Mouse (Mus musculus) embryonic facial prominence, embryonic 13.5 days (tissue): ENCODE measurements around the gene Prg3. TPM values are rescaled to one million over a fixed set of nuclear protein-coding genes. Genes with fewer than 3 reads are reported as not detected.
A peak's percentile ranks its signal among the peaks of the same experiment; 100 is the strongest.

Experiments used
- ATAC-seq: fragments of 200-750 bp; cut with Nextera tagmentation; 2 replicates; pipeline ENCODE4 v1.8.0; 2017; ENCODE audit warnings: low read depth; ENCODE audit not compliant: insufficient number of reproducible peaks, insufficient read depth, low FRiP score, low TSS enrichment
- H3K27ac ChIP-seq: fragments of 300-500 bp; sonication (generic); 2 replicates; pipeline ENCODE4 v1.5.1; 2015; ENCODE audit warnings: moderate library complexity, mild to moderate bottlenecking, inconsistent platforms
- H3K27me3 ChIP-seq: fragments of 300-500 bp; sonication (generic); 2 replicates; pipeline ENCODE4 v1.6.1; 2015; ENCODE audit warnings: mild to moderate bottlenecking, inconsistent platforms
- H3K36me3 ChIP-seq: fragments of 300-500 bp; sonication (generic); 2 replicates; pipeline ENCODE4 v1.6.1; 2015; ENCODE audit warnings: mild to moderate bottlenecking, inconsistent platforms
- H3K4me1 ChIP-seq: fragments of 300-500 bp; sonication (generic); 2 replicates; pipeline ENCODE4 v1.6.1; 2015; ENCODE audit warnings: inconsistent platforms
- H3K4me2 ChIP-seq: fragments of 300-500 bp; sonication (generic); 2 replicates; pipeline ENCODE4 v1.6.1; 2015; ENCODE audit warnings: moderate library complexity, mild to moderate bottlenecking, inconsistent platforms
- H3K4me3 ChIP-seq: fragments of 300-500 bp; sonication (generic); 2 replicates; pipeline ENCODE4 v1.5.1; 2015; ENCODE audit warnings: mild to moderate bottlenecking, inconsistent platforms
- H3K9ac ChIP-seq: fragments of 300-500 bp; sonication (generic); 2 replicates; pipeline ENCODE4 v1.6.1; 2015; ENCODE audit warnings: mild to moderate bottlenecking, inconsistent platforms
- H3K9me3 ChIP-seq: fragments of 300-500 bp; sonication (generic); 2 replicates; pipeline ENCODE4 v1.6.1; 2016; ENCODE audit warnings: inconsistent platforms
- WGBS: fragments of 180-500 bp; shearing (Covaris S2); methylation state at CpG from one replicate; pipeline ENCODE4 v1.1.7; 2015; ENCODE audit warnings: mixed read lengths; 5-methylcytosine and 5-hydroxymethylcytosine counted together
- polyA plus RNA-seq: library from polyadenylated mRNA; unstranded; fragments of >200 nt; fragmentation: Nextera tagmentation; extraction: Ambion mirVana; gene quantifications from 2 replicates; pipeline ENCODE4 v1.2.1, GENCODE M21; 2015

Gene Prg3
- polyA plus RNA-seq: 0.66 TPM in 1 of 2 replicates, not detected in the other

DNA sequence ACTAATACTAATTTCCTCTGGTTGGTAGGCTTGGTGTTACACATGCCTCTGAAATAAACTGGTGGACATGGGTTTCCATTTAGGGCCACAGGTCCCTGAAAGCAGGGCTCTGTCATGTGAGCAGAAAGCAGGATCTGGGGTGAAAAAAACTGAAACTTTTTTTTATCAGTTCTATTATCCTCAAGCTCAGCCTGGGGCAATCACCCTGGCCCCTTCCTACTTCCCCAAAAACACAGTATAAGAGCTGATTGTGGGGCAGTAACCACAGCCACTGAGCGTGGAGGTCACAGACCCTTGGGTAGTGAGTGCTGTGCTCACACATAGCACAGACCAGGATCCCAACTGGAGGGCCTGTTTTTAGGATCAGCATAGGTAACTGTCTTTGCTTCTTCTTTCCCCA lies at the start of gene Prg3:
TSS of gene Prg3 (plus strand) at position 286 of the 400 bp plus-strand sequence.
- Histone ChIP-seq H3K27ac (no peak within 1 kb of the TSS), H3K36me3 (no peaks in the 10 kb centered on the region), H3K4me1 (no peaks in the 10 kb centered on the region), H3K4me2 (no peak within 1 kb of the TSS), H3K9ac (no peak within 1 kb of the TSS), H3K4me3 (no peak within 1 kb of the TSS), H3K9me3 (no peaks in the 10 kb centered on the region), H3K27me3 (no peaks in the 10 kb centered on the region)
- 75% methylated on average over 1 of the region's 1 CpGs for WGBS
- ATAC-seq: no peak

DNA sequence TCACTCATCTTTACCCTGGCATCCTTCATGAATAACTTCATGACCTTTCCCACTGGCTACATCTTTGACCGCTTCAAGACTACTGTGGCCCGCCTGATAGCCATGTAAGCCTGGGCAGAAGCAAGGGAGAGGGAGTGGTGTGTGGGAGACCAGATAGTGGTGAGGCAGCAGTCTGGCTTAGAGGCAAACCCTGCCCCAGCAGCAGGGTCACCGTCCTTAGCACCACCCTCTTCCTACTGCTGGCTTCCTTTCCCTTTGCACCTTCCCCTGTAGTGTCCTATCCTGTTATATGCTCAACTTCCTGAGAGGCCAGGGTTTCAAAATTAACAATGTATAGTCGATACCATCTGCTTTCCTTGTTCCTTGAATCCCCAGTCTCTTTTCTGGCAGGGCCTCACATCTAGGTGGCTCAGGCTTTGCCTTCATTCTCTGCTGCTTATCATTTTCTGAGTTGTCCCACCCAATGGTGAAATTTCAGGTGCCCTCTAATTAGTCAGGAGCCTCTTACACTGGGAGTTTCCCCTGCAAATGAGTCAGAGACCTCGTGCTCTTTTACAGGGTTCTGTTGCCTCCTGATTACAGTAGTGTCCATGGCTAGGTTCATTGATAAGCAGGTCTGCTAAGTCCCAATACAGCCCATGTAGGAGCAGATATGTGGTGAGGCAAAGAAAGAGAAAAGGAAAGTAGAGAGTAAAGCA lies 49.6 kb upstream of the Prg3 start:
- peaks cover 5% of the 10 kb centered on the region; the same call in 1 of the 2 replicates for H3K36me3 ChIP-seq
- peaks cover 23% of the 10 kb centered on the region for H3K4me1 ChIP-seq
- H3K9ac ChIP-seq: peak overlapping the region; percentile 77; the same call in 1 of the 2 replicates
- H3K27ac ChIP-seq: no peak overlapping the region
- no peaks in the 10 kb centered on the region for H3K9me3 ChIP-seq
- WGBS: 88% methylated on average over 5 of the region's 5 CpGs
- H3K4me2 ChIP-seq: peak overlapping the region; percentile 65
- no peaks in the 10 kb centered on the region for H3K27me3 ChIP-seq
- H3K4me3 ChIP-seq: peak overlapping the region; percentile 54
- no peak for ATAC-seq

DNA sequence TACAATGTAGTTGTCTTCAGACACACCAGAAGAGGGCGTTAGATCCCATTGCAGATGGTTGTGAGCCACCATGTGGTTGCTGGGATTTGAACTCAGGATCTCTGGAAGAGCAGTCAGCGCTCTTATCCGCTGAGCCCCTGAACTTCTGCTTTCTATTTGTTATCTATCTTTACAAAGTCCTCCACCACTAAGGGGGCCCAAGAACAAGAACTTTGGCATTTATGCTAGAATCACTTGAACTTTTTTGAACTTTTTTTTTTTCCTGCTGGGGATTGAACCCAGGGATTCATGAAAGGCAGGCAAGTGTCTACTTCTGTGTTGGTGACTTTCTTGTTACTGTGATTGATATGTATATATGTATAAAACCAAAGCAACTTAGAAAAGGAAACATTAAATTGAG lies 48.7 kb upstream of the Prg3 start:
- no peak for ATAC-seq
- no peak overlapping the region for H3K4me3 ChIP-seq
- peaks cover 23% of the 10 kb centered on the region for H3K4me1 ChIP-seq
- H3K9ac ChIP-seq: no peak overlapping the region
- H3K27me3 ChIP-seq: no peaks in the 10 kb centered on the region
- no peak overlapping the region for H3K4me2 ChIP-seq
- no peaks in the 10 kb centered on the region for H3K9me3 ChIP-seq
- H3K27ac ChIP-seq: no peak overlapping the region
- H3K36me3 ChIP-seq: peaks cover 5% of the 10 kb centered on the region; the same call in 1 of the 2 replicates
- WGBS: 94% methylated on average over 3 of the region's 3 CpGs

DNA sequence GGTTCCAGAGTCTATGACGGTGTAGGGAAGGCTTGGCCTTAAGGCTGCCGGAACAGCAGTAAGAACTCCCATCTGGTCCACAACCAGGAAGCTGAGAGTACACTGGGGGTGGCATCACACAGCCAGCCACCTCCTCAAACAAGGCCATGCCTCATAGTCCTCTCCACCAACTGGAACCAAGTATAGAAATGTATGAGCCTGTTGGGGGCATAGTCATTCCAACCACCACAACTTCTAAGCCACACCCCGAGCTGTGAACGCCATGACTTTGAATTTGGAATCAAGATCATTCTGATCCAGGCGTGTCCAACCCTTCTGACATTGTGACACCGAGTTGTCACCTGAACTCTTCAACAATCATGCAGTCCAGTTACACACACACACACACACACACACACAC lies 48.3 kb upstream of the Prg3 start:
- WGBS: 89% methylated on average over 6 of the region's 6 CpGs

DNA sequence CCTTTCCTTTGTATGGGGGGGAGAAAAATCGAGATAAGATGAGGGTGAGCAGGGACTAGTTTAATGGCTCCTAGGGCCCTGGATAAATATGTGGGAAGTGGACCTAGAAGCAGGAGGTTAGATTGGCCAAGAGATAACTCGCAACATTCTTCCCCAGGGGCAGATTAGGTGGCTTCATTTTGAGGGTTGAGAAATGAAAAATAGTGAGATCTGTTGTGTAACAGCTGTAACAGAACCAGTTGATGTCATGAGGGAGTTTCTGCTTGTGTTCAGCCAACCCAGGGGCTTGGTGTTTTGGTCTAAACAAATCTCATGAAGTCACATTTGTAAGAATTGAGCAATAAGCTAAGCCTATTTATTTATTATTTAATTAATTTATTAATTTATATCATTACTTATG lies 46.7 kb upstream of the Prg3 start:
- no peak overlapping the region for H3K27ac ChIP-seq
- 73% methylated on average over 2 of the region's 2 CpGs for WGBS
- H3K9me3 ChIP-seq: no peaks in the 10 kb centered on the region
- peaks cover 19% of the 10 kb centered on the region for H3K4me1 ChIP-seq
- no peaks in the 10 kb centered on the region for H3K27me3 ChIP-seq
- H3K36me3 ChIP-seq: peaks cover 18% of the 10 kb centered on the region
- no peak overlapping the region for H3K4me3 ChIP-seq
- no peak overlapping the region for H3K4me2 ChIP-seq
- ATAC-seq: no peak
- no peak overlapping the region for H3K9ac ChIP-seq

More for the DNA sequence above, 48.3 kb upstream of the Prg3 start:
- Histone ChIP-seq H3K4me2 (no peak overlapping the region), H3K9ac (no peak overlapping the region), H3K36me3 (peaks cover 8% of the 10 kb centered on the region; the same call in 1 of the 2 replicates), H3K4me3 (no peak overlapping the region), H3K4me1 (peaks cover 20% of the 10 kb centered on the region), H3K27me3 (no peaks in the 10 kb centered on the region), H3K9me3 (no peaks in the 10 kb centered on the region), H3K27ac (no peak overlapping the region)
- ATAC-seq: no peak

DNA sequence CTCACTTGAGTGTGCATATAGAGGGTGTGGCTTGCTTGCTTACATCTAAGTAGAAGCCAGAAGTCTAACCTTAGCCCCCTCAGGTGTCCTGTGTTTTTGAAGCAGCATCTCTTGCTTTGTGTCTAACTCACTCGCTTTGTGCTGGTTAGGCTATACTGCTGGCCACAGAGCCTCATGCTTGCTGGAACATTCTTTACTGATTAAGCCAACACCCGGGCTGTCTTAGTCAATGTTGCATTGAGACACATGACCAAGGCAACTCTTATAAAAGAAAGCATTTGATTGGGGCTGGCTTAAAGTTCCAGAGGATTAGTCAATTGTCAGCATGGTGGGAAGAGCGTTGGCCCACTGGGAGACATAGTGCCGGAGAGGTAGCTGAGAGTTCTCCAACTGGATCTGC lies 46.2 kb upstream of the Prg3 start:
- H3K4me1 ChIP-seq: peaks cover 19% of the 10 kb centered on the region
- H3K27me3 ChIP-seq: no peaks in the 10 kb centered on the region
- no peak overlapping the region for H3K27ac ChIP-seq
- no peaks in the 10 kb centered on the region for H3K9me3 ChIP-seq
- no peak overlapping the region for H3K9ac ChIP-seq
- ATAC-seq: no peak
- H3K4me3 ChIP-seq: no peak overlapping the region
- WGBS: 91% methylated on average over 4 of the region's 4 CpGs
- peaks cover 23% of the 10 kb centered on the region for H3K36me3 ChIP-seq
- no peak overlapping the region for H3K4me2 ChIP-seq

DNA sequence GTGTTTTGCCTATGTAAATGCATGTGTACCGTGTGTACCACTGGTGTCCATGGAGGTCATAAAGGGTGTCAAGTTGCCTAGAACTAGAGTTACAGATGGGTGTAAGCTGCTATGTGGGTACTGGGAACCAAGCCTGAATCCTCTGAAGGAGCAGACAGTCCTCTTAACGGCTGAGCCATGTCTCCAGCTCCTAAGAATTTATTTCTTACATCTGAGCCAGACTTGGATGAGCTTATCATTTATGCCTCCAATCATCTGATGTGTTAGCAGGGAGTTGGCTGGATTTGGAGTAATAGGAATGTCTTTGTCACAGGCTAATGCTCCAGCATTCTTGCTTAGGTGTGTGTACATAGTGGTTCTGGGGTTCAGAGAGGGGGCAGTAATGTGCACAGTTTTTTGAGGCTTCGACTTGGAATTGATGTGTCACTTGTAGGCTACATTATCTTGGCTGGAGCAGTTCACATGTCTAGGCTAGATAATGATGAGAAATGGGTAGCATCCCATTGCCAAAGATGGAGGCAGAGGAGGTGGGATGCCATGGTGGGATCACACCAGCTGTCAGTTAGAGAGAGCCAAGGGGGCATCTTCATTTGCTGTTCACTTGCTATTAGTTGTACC lies 40.8 kb upstream of the Prg3 start:
- no peak for ATAC-seq
- peaks cover 69% of the 10 kb centered on the region for H3K36me3 ChIP-seq
- H3K4me3 ChIP-seq: no peak overlapping the region
- no peak overlapping the region for H3K27ac ChIP-seq
- no peaks in the 10 kb centered on the region for H3K9me3 ChIP-seq
- H3K4me1 ChIP-seq: no peaks in the 10 kb centered on the region
- no peak overlapping the region for H3K9ac ChIP-seq
- H3K4me2 ChIP-seq: no peak overlapping the region
- H3K27me3 ChIP-seq: no peaks in the 10 kb centered on the region
- 86% methylated on average over 3 of the region's 3 CpGs for WGBS

DNA sequence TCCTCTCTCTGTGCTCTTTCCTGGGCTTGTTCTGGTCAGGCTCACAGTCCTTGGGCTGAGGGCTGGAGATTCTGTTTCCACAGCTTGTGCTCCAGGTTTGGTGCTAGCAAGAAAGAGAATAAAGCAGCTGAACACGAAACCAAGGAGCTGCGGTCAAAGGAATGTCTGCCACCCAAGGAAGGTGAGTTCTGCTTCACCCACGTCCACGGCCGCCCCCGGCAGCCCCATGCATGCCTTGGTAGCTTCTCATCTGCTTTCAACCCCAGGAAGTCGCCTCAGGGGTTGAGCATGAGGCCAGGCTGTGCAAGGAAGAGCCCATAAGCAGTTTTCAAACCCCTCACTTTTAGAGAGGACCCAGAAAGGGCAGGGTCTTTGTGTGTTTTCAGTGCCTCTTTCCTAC lies 39.8 kb upstream of the Prg3 start:
- H3K4me1 ChIP-seq: no peaks in the 10 kb centered on the region
- H3K27me3 ChIP-seq: no peaks in the 10 kb centered on the region
- no peak overlapping the region for H3K4me3 ChIP-seq
- H3K9me3 ChIP-seq: no peaks in the 10 kb centered on the region
- 88% methylated on average over 7 of the region's 7 CpGs for WGBS
- H3K9ac ChIP-seq: no peak overlapping the region
- ATAC-seq: no peak
- H3K36me3 ChIP-seq: peaks cover 76% of the 10 kb centered on the region
- no peak overlapping the region for H3K4me2 ChIP-seq
- H3K27ac ChIP-seq: no peak overlapping the region

DNA sequence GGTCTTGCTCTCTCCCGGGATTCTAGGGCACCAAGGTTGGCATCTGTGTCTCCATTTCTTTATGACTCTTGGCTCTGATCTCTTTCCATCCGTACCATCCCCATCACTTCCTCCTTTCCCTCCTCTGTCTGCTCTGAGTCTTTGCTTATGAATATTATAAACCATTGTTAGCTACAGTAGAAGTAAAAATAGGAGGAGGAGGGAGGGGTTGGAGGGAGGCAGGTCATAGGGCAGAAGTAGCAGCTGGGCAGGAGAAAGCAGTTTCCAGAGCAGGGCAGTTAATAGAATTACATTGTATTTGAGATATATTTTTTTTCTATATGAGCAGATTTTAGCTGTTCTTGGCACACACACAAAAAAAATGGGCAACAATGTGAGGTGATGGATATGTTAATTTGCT lies 39.3 kb upstream of the Prg3 start:
- ATAC-seq: no peak
- Histone ChIP-seq H3K36me3 (peaks cover 81% of the 10 kb centered on the region), H3K4me3 (no peak overlapping the region), H3K4me1 (no peaks in the 10 kb centered on the region), H3K9me3 (no peaks in the 10 kb centered on the region), H3K9ac (no peak overlapping the region), H3K27me3 (no peaks in the 10 kb centered on the region), H3K4me2 (no peak overlapping the region), H3K27ac (no peak overlapping the region)
- 95% methylated on average over 2 of the region's 2 CpGs for WGBS

DNA sequence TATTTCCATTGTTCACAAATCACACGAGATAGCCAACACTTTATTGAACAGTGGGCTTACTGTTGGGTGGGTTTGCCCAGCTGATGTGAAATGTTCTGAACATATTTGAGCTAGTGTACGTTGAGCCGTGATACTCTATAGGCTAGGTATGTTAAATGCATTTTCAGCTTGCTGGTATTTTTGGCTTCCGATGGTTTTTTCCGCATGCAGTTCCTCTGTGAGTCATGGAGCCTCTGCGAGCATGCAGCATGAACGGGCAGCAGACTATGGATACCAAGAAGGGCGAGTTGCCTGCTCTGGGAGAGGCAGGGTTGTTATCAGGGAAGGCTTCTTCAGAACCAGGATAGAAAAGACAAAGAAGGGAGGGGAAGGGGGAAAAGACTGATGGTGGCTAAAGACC lies 37.0 kb upstream of the Prg3 start:
- H3K27ac ChIP-seq: no peak overlapping the region
- H3K4me2 ChIP-seq: no peak overlapping the region
- no peak overlapping the region for H3K9ac ChIP-seq
- H3K36me3 ChIP-seq: peaks cover 84% of the 10 kb centered on the region
- H3K27me3 ChIP-seq: no peaks in the 10 kb centered on the region
- no peaks in the 10 kb centered on the region for H3K9me3 ChIP-seq
- H3K4me1 ChIP-seq: no peaks in the 10 kb centered on the region
- ATAC-seq: no peak
- WGBS: 89% methylated on average over 8 of the region's 8 CpGs
- H3K4me3 ChIP-seq: no peak overlapping the region

DNA sequence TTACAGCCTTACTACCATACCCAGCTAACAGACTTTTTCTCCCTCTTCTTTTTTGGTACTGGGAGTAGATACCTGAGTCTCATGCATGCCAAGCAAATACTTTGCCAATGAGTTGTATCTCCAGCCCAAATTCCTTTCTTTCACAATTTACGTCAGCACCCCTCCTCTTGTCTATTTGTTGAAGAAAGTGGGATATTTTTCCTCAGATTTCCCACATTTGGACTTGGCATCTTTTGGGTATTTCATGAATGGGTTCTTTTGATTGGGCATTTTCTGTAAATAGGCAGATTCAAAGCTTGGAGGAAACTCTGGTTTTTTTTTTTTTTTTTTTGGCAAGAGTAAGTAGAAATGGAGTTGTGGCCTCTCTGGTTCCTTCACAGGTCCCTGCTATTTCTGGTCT lies 35.8 kb upstream of the Prg3 start:
- Histone ChIP-seq H3K9ac (no peak overlapping the region), H3K4me1 (no peaks in the 10 kb centered on the region), H3K36me3 (peaks cover 84% of the 10 kb centered on the region), H3K4me2 (no peak overlapping the region), H3K4me3 (no peak overlapping the region), H3K9me3 (no peaks in the 10 kb centered on the region), H3K27ac (no peak overlapping the region), H3K27me3 (no peaks in the 10 kb centered on the region)
- 92% methylated on average over 1 of the region's 1 CpGs for WGBS
- ATAC-seq: no peak

DNA sequence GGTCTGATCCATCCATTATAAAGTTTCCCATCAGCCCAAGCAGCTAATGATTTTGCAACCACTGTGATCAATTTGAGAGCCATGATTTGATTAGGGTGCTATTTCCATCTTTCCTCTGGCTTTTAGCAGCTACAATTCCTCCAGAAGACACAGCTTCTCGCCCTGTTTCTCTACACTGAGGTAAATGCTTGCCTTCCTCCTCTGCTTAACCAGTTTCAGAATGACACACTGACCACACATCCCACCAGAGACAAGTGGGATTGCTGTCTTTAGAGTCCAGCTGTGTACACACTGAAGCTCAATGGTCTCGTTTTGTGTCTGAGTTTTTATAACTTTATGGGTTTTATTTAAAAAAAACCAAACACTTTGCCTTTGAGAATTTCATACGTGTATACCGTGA lies 35.3 kb upstream of the Prg3 start:
- Histone ChIP-seq H3K4me1 (no peaks in the 10 kb centered on the region), H3K4me2 (no peak overlapping the region), H3K36me3 (peaks cover 84% of the 10 kb centered on the region), H3K9me3 (no peaks in the 10 kb centered on the region), H3K9ac (no peak overlapping the region), H3K27ac (no peak overlapping the region), H3K27me3 (no peaks in the 10 kb centered on the region), H3K4me3 (no peak overlapping the region)
- ATAC-seq: no peak
- WGBS: 82% methylated on average over 4 of the region's 4 CpGs
